Mouse (Mus musculus) liver, adult 2 months (tissue): ENCODE measurements around the gene Kirrel3.

Experiments
- CTCF ChIP-seq: fragments of 200-500 bp; IDR thresholded peaks from 2 replicates; pipeline ENCODE4 v1.5.1; 2011; ENCODE audit warnings: low read depth, low read length, control low read depth
- POLR2A ChIP-seq: fragments of 200-500 bp; IDR thresholded peaks from 2 replicates; pipeline ENCODE4 v1.6.1; 2011; ENCODE audit warnings: low read length, control low read depth; ENCODE audit not compliant: insufficient read depth; ENCODE audit errors: extremely low read depth

DNA sequence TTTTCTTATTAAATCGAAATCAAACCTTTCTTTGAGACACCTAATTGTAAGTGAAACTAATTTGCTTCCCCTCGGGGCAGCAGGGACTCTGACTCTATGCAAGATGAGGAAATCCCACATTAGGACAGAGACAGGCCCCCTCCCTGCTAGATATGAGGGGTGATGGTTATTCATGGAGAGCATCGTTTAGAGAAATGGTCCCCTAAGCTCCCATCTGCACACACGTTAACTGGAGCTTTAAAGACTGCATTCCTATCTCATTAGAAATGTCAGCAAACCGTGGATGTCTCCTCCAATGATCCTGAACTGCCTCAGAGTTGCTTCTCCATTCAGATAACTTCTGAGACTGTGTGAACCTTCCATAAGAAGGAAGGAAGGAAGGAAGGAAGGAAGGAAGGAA, 273.2 kb downstream of the Kirrel3 start:
- TF ChIP-seq CTCF (no peak), POLR2A (no peak)
